13 mouse cellular contexts compared by ENCODE assay signal in the genomic region with DNA sequence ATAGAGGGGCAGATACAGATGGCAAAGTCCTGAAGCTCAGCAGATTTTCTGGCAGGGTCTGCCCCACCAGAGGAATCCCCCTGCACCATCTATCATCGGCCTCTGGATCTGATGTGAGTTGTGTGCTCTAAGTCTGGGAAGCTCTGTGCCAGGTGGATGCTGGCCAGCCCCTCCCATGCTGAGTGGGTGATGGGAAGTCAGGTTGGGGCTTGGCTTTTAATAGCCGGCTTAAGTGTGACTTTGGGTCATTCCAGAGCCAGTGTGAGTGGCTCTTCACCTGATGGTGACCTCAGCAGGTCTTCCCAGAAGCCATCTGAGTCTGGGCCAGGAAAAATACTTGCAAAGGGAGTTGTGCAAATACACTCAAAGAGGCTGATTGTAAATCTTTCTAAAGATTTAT. TPM values are rescaled to one million over a fixed set of nuclear protein-coding genes. Genes with fewer than 3 reads are reported as not detected.
A peak's percentile ranks its signal among the peaks of the same experiment; 100 is the strongest.
DNase-seq lines count a peak whose midpoint lies in the region; ATAC-seq and TF ChIP-seq lines count a peak whose summit lies in the region.
"Had no signal": no experiment of that assay in that cellular context is flagged by ENCODE, and none has a peak within 500 bp of the region (broad histone marks: within the 10 kb centered on the region; RNA-seq: fewer than 3 reads in every experiment).

No protein-coding gene starts in this region.

- H3K36me3 ChIP-seq in stomach, postnatal 0 days (ENCODE audit: control insufficient read depth, insufficient read depth, low read length): no peaks in the 10 kb centered on the region
- H3K36me3 ChIP-seq: embryonic facial prominence, embryonic 13.5 days had no signal

- no peaks in the 10 kb centered on the region for H3K27me3 ChIP-seq in stomach, postnatal 0 days (ENCODE audit: control insufficient read depth, insufficient read depth, low read length)
- H3K27me3 ChIP-seq: embryonic facial prominence, embryonic 13.5 days had no signal

- no peaks in the 10 kb centered on the region for H3K9me3 ChIP-seq in stomach, postnatal 0 days (ENCODE audit: control insufficient read depth, low read length)
- H3K9me3 ChIP-seq: embryonic facial prominence, embryonic 13.5 days had no signal

- H3K4me2 ChIP-seq in stomach, postnatal 0 days (replicated peaks; ENCODE audit: low read depth): no peak overlapping the region
- H3K4me2 ChIP-seq: embryonic facial prominence, embryonic 13.5 days had no signal

- H3K4me1 ChIP-seq in stomach, postnatal 0 days (replicated peaks; ENCODE audit: control insufficient read depth, insufficient read depth): no peaks in the 10 kb centered on the region
- H3K4me1 ChIP-seq: embryonic facial prominence, embryonic 13.5 days had no signal

- ATAC-seq in stomach, postnatal 0 days (ENCODE audit: low FRiP score, low TSS enrichment): peak; percentile 64; the same call in 1 of the 2 replicates
- ATAC-seq: intestine, postnatal 0 days had no signal

- no peak for TF ChIP-seq EP300 in stomach, postnatal 0 days (optimal IDR thresholded peaks at IDR 0.05)

- 0 out of 2 replicates have a peak overlapping the region, but pooled peaks have one; percentile 1 for H3K27ac ChIP-seq in stomach, postnatal 0 days (replicated peaks)
- H3K27ac ChIP-seq: embryonic facial prominence, embryonic 13.5 days had no signal

- WGBS in stomach, postnatal 0 days: 30% methylated on average over 2 of the region's 2 CpGs

- H3K4me3 ChIP-seq in stomach, postnatal 0 days (ENCODE audit: low read depth, low read length): no peak overlapping the region
- H3K4me3 ChIP-seq: embryonic facial prominence, embryonic 13.5 days had no signal

- peak; percentile 25 for DNase-seq in retina, postnatal 1 day
- no peak for DNase-seq in retina, embryonic 14.5 days (ENCODE audit: low spot score)
- peak; percentile 46 to 68 for DNase-seq in gastrocnemius, postnatal 36 days
- DNase-seq in heart, postnatal 36 days: peak; percentile 52 to 70
- no peak for DNase-seq in stomach, postnatal 0 days (ENCODE audit: low spot score)
- DNase-seq in spleen, postnatal 14 days (ENCODE audit: low spot score in 2 of 2): no peak
- no peak for DNase-seq in left cerebral cortex, postnatal 14 days (ENCODE audit: low spot score in 2 of 2)
- DNase-seq: adrenal gland, adult 8-10 months; cerebellum, adult 18-20 months had no signal

- no peak overlapping the region for H3K9ac ChIP-seq in stomach, postnatal 0 days (ENCODE audit: low read length)
- H3K9ac ChIP-seq: embryonic facial prominence, embryonic 13.5 days had no signal

- intact Hi-C loops in gastrocnemius, postnatal 36 days (cut with DNase I): no loop called here
- intact Hi-C loops in heart, postnatal 36 days (cut with DNase I): loop anchor here (2.0 kb wide), 1 partner anchor 32 kb away; no protein-coding TSS in a partner anchor
- intact Hi-C loops in left cerebral cortex, postnatal 14 days (cut with DNase I): no loop called here

- TF ChIP-seq CTCF in stomach, postnatal 0 days (IDR thresholded peaks at IDR 0.05; ENCODE audit: low read depth): no peak

RNA-seq across cellular contexts. Expression of gene Pcare, which starts 22.0 kb away (rescaled TPM):
- total RNA-seq in gastrocnemius, postnatal 36 days (2021): not detected
- total RNA-seq in heart, postnatal 36 days (2021): under 1 TPM; 0.14 to 0.41 TPM
- 0.04 TPM in 1 of 2 replicates, not detected in the other for polyA plus RNA-seq in stomach, postnatal 0 days (2015; fragmentation: Nextera tagmentation; extraction: Ambion mirVana)
- under 1 TPM; 0.34 to 0.40 TPM for total RNA-seq in left cerebral cortex, postnatal 14 days (2021)
- total RNA-seq: adrenal gland, adult 8-10 months; monocyte, adult 5-6 weeks had no signal
- polyA plus RNA-seq: embryonic facial prominence, embryonic 13.5 days; intestine, postnatal 0 days had no signal

RNA-seq across cellular contexts. Expression of gene Clip4, which starts 37.6 kb away (rescaled TPM):
- total RNA-seq in gastrocnemius, postnatal 36 days (2021): 100 to 1,000 TPM in 1 of 2 experiments, 10 to 100 TPM in 1; 92.3 to 128 TPM
- 100 to 1,000 TPM; 244 to 259 TPM for total RNA-seq in heart, postnatal 36 days (2021)
- polyA plus RNA-seq in stomach, postnatal 0 days (2015; fragmentation: Nextera tagmentation; extraction: Ambion mirVana): 12.5 and 14.2 TPM in 2 replicates
- 10 to 100 TPM; 53.4 to 54.2 TPM for total RNA-seq in left cerebral cortex, postnatal 14 days (2021)

RNA-seq across cellular contexts. Expression of gene Togaram2, which starts 57.6 kb away (rescaled TPM):
- 1 to 10 TPM; 2.4 to 2.6 TPM for total RNA-seq in gastrocnemius, postnatal 36 days (2021)
- total RNA-seq in heart, postnatal 36 days (2021): 1 to 10 TPM; 3.9 to 5.9 TPM
- 0.55 and 0.68 TPM in 2 replicates for polyA plus RNA-seq in stomach, postnatal 0 days (2015; fragmentation: Nextera tagmentation; extraction: Ambion mirVana)
- 1 to 10 TPM; 2.4 to 2.9 TPM for total RNA-seq in left cerebral cortex, postnatal 14 days (2021)
- total RNA-seq: monocyte, adult 5-6 weeks had no signal
- polyA plus RNA-seq: liver, embryonic 16.5 days had no signal

Comparison
In these comparisons a context has a peak if more than half of its experiments do, and no peak if none do; other contexts are left out.
1. DNase-seq: peak in retina, postnatal 1 day (single experiment), gastrocnemius, postnatal 36 days (2 of 2) and heart, postnatal 36 days (2 of 2); none in retina, embryonic 14.5 days (single experiment), stomach, postnatal 0 days (single experiment), spleen, postnatal 14 days (0 of 2) and left cerebral cortex, postnatal 14 days (0 of 2).